Mouse (Mus musculus) megakaryocyte-erythroid progenitor cell, adult 5-6 weeks (primary cell): ENCODE measurements around the gene Stk16. TPM values are rescaled to one million over a fixed set of nuclear protein-coding genes. Genes with fewer than 3 reads are reported as not detected.

Experiments used
- ATAC-seq: replicated peaks from 2 replicates; pipeline ENCODE4 v1.8.0; 2016; ENCODE audit warnings: mild to moderate bottlenecking, inconsistent platforms; ENCODE audit not compliant: severe bottlenecking, poor library complexity, low FRiP score, low TSS enrichment
- total RNA-seq, 2 experiments: library from RNA; stranded (forward) in 1 of 2; stranded (reverse) in 1 of 2; fragments of 200-1000, 215-1000 nt in 1 of 2; fragments of >200 nt in 1 of 2; fragmentation: Nextera tagmentation in 1 of 2; gene quantifications; 2 replicates each; pipeline ENCODE4 v1.2.3; 2014 to 2017

Gene Stk16
- total RNA-seq (2014; fragmentation: Nextera tagmentation) (117 and 193 TPM in 2 replicates), total RNA-seq (2017) (88.3 and 103 TPM in 2 replicates)

DNA sequence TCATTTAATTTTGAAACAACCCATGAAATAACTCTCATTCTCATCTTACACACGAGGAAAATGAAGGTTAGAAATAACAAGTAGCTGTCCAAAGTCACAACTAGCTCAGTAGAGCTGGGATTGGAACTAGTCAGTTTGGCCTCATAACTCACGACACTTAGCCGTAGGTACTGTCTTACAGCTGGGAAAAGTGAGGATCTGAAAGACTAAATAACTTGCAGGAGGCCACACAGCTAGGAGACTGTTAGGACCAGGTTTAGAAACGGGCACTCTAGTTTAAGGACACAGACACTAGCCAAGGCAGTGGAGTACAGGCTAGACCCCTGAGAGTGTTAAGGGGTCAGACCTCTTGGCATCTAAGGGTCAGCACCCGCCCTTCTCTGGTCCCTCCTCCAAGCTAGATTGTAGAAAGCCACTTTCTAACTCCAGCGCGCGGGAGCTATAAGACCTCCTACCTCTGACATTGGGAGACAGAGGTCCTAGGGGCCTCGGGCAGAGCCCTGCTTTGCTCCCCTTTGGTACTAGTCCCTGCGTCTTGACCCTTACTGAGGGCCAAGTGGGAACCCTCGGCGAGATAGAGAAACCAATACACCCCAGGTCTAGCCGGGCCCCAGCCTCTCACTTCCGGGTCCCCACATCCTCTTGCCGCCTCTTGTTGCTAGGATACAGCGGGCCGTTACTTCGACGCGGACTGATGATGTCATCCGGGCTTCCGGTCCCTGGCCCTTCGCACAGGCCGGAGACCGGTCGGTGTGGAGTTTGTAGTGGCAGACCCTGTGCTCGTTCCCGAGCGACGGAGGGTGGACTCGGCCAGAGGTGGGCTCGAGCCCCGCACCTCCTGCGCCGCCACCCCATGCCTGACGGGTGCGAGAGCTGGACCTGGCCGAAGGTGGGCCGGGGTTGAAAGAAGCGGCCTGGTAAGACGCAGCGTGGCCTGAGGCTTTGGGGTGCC is at the start of gene Stk16, which contains the start of gene Glb1l:
Gene Stk16 (plus strand): TSS at position 703 of the 952 bp plus-strand sequence.
Gene Glb1l (minus strand): TSS at position 678 of the 952 bp plus-strand sequence.
- ATAC-seq = peak; percentile 81

DNA sequence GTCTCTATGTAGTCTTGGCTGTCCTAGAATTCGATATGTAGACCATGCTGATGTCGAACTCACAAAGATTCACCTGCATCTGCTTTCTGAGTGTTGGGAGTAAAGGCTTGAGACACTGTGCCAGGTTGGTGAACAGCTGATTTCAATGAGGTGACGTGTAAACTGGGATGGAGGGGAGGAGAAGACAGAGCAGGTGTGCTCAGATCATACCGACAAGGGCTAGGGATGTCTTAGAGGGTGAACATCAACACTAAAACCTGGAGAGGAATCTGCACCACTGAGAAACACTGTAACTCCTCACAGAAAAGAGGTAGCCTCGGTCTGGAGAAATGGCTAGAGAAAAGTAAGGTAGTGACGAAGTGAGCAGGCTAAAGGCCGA is 42.6 kb upstream of the Stk16 start:
- ATAC-seq = peak; percentile 20

DNA sequence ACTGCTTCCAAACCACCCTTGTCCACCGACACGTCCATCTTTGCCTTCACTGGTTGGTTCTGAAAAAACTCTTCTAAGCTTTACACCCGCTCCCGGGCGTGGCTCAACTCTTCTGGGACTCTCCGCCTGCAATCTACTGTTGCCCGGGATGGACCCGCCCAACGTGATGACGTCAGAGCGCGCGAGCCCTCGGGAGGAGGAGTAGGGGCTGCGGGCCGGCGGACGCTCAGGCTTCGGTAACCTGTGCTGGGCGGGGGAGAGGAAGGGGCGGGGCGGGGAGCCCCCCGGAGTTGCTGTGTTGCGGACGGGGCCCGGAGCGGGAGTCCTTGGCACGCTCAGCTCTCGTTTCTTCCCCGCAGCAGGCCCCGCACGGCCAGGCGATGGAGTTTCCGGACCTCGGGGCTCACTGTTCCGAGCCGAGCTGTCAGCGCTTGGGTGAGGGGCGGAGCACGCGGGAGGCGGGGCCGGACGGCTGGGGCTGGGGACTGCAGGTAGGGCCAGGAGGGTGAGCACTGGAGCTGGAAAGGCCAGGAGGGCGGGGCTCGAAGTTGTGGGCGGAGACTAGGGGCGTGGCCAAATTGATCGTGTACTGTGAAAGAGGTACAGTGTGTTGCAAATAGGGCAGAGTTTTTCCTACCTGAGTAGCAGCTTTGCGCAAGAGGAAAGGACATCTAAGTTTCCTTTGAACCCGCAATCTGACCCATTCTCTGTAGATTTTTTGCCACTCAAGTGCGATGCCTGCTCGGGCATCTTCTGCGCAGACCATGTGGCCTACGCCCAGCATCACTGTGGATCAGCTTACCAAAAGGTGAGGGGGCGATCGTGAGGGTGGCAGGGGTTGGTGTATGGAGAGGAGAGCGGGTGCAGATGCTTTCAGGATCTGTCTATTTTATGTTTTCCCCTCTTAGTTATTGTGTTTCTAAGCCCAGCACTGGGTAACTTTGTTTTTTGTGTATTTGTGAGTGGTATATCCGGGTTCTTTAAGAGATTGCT is 41.9 kb upstream of the Stk16 start, which contains the start of gene Zfand2b:
Gene Zfand2b (plus strand): TSS at position 175 of the 993 bp plus-strand sequence.
- peak; percentile 94 for ATAC-seq

DNA sequence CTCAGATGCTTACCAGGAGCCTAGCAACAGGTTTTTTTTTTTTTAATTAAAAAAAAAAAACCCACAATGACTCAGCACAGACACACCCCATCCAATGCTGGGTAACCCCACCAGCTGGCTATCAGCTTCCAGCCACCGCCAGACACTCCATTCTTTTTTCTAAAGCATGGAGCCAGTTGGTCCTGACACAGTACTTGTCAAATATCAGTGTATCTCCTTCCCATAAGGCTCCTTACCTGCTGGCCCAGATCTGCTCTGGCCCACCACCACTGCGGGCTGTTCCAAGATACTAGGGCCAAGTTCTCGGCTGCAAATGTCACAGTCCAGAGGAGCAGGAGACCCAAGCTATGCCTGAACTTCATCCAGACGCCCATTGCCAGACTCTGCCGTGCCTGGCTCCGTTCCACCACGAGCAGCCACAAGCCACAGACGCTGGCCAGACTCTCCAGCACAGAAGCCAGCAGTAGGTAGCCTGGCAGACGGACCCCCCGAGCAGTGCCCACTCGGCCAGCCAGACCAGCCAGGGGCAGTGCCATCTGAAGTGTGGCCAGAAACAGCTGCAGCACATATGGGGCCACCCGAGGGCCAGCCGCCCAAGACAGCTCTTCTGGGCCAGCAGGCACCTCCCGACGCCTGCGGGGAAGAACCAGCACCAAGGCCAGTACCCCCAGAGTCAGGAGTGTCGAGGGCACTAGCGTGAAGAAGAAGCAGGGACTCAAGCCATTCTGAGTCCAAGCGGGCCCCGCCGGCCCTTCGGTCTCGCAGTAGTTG is 31.1 kb upstream of the Stk16 start:
- peak; percentile 71 for ATAC-seq

DNA sequence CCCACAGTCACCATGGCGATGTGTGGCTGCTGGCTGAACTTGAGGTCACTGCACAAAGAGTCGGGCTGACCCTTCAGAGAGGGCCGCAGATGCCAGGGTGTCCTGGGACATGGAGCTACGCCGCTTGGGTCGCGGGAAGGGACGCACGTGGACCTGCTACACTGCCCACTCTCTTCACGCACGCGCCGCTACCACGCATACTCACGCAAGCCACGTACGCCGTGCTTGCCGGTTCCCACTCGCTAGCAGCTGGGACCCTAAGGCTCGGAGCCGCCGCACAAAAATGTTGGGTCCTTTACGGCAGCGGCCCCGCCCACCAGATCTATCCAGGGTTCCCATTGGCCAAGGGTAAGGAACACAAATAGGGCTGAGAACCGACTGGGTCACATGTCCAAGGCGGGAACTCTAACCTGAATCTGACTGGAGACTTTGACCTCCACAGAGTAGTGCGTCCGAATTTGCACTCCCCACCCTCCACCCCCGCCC is 30.5 kb upstream of the Stk16 start, which contains the start of gene Abcb6:
Gene Abcb6 (minus strand): TSS at position 288 of the 486 bp plus-strand sequence.
- peak; percentile 84 for ATAC-seq

DNA sequence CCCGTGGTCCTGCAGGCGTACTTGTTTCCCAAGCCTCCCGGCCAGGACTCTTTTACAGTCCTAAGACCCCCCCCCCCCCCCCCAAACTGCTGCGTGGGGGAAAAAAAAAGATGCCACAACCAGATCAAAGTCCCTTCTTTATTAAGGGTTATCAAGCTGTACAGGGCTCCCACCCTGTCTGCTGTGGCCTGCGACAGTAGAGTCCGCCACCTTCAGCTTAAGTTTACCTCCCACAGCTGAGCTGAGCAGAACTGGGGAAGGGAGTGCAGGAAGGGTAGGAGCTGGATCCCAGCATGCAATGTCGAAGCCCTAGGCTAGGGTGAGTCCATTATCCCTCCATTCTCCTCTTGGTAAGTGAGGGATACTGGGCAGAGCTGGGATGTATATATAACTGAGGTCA is 29.9 kb upstream of the Stk16 start:
- ATAC-seq = no peak

DNA sequence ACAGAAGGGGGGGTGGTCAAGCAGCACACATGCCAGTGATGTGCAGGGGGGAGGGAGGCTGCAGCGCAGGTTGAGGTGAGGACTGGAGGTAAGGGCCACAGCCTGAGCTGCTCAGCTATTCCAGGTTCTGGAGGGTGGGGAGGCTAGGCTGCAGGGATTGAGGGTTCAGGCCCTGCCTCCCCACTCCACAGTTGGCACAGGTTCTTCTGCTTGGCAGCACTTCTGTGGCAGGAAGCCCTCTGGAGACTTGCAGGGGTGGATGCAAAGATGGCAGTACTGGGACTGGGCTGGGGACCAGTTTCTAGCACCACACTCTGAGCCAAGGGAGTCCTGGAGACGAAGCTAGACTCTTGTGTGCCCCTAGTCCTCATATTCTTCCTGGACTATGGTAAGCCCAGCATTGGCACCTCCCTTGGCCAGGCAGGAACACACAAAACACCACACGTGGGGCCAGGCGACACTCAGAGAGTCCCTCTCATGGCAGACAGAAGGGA is 29.2 kb upstream of the Stk16 start:
- no peak for ATAC-seq

DNA sequence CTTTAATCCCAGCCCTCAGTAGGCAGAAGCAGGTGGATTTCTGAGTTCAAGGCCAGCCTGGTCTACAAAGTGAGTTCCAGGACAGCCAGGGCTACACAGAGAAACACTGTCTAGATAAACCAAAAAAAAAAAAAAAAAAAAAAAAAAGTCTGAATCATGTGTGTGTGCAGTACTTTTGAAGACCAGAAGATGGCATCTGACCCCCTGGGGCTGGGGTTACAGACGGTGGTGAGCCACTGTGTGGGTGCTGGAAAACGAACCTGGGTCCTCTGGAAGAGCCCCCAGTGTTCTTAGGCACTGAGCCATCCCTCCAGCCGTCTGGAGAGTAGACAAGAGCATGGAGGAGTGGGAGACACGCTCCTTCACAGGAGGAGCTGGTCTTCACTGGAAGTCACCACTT is 28.5 kb upstream of the Stk16 start:
- no peak for ATAC-seq

DNA sequence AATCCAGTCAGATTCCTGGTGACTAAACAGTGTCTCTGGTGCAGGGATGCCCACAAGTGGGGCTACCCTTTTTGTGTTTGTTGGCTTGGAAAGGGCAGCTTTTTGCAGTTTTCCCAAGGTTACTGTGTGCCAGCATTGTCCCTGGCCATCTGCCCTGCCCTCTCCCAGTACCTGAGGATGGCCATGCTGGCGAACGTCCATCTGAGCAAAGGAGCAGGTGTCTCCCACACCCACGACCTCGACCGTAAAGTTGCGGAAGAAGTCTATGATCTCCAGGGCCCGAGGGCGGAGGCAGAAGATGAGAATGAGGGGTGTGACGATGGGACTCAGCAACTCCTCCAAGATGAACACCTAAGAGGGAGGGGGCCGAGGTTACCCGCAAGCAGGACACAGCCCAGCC is 25.1 kb upstream of the Stk16 start:
- no peak for ATAC-seq

DNA sequence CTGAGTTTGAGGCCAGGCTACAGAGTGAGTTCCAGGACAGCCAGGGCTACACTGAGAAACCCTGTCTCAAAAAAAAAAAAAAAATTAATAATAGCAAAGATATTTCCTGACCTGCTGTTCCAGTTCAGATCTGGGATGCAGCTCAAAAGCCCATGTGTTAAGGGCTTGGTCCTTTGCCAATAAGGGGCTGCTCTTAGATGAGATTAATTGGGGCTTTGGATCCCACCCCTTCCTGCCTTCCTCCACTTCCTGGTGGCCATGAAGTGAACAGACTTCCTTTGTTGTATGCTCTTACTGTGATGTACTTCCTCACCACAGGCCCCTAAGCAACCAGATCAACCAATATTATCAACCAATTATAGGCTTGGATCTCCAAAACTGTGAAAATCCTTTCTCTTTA is 23.5 kb upstream of the Stk16 start:
- ATAC-seq = no peak

DNA sequence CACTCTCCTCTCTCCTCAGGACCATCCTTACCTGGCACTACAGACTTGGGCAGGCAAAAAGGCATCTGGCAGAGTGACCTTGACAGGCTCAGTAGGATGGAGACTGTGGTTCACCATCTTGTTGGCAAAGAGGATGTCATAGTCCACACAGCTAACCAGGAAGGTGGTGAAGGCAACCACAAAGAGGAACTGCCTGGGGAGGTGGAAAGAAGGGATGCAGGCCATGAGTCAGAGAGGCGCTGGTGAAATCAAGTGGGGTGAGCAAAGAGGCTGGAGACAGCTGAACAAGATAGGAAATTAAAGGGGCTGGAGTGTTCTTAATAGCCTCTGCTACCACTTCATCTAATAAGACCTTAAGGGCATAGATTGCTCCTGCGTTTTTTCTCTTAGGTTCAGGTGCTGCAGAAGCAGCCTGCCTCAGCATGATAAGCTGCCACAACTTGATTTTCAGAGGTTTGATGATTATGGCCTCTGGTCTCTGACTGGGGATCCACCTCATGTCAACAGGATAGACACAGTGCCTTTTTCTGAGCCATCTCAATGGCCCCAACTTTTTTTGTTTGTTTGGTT is 22.6 kb upstream of the Stk16 start:
- ATAC-seq = no peak

DNA sequence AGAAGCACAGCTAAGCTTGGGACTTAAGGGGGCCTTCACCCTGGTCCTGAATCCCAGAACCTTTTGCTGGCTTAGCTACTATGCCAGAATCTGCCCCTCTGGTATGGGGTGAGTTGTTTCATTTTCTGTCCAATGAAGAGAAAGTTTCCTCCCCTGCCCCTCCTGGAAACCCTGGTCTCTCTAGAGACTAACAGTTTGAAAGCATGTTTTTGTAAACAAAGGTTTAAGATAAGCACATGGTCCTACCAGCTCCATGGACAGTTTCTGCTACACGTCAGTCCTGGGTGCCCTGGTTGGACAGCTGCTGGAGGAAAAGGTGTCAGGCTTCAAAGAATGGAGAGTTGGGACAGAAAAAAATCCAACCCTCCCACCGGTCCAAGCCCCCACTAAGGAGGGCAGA is 20.1 kb upstream of the Stk16 start:
- peak; percentile 58 for ATAC-seq

DNA sequence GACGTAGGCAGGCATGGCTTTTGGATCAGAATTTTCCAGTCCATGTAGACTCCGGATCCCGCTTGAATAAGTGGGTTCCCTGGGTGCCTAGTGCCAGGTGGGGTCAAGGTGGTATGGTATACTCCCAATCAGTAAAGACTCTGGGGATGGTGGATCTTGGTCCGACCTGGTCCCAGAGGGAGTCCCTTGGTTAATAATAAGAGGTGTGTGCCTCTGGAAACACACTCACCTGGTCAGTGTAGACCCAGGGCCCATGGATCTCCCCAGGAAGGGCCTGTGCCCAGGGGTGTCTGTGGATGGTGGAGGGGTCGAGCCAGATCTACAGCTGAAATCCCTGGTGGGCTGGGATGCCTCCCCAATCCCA is 19.4 kb upstream of the Stk16 start:
- ATAC-seq = no peak

DNA sequence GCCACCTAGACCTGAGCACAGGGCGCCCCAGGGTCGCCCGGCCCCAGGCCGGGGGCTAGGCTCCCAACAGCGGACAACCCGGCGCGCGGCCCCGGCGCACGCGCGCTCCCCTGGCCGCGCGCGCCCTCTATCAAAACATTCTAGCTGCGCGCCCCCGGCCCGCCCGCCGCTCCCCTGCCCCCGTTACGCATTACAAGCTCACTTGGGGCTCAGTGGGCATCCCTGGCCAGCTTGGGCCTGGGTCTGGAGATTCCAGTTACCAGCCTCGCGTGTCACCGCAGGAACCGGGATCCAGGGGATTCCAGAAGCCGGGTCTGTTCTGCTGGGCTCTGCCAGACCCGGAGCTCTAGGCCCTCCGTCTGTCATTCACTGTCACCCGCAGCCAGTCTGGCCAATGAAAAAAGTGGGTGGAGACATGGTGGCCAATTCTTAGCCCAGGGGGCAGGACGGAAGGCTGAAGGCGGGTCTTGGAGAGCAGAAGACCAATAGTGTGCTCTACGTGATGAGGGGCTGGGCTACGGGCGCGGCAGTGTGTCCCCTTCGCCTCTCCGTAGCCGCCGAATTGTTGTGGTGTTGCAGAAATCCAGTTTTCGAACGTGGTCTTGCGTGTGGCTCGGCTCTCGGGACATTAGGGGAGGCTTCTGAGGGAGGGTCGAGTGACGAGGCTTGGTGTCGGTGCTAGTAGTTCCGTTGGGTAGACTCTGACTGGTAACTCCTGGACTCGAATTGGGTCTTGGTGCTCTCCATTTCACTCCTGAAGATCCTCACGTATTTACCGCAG is 18.8 kb upstream of the Stk16 start, which contains the start of the genes Ankzf1 and Atg9a:
Gene Ankzf1 (plus strand): TSS at position 530 of the 781 bp plus-strand sequence.
Gene Atg9a (minus strand): TSS at position 575 of the 781 bp plus-strand sequence.
- peak; percentile 98 for ATAC-seq

DNA sequence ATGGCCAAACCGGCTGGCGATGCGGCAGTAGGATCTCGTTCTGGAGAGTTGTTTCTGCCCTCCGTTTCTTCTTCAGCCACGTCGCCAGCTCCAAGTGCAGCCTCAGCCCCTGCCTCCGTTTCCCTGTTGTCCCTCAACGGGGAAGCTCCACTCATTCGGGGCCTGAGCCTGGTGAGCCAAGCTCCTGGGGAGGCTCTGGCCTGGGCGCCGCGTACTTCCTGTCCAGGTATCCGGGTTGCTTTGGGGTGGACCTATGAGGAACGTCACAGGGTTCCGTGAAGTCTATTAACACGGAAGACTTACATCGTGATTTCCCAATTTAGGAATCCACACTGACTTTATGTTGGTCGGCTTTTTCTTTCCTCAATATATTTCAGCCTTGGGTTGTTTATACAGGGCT is 18.2 kb upstream of the Stk16 start:
- peak; percentile 27; the same call in 1 of the 2 replicates for ATAC-seq

DNA sequence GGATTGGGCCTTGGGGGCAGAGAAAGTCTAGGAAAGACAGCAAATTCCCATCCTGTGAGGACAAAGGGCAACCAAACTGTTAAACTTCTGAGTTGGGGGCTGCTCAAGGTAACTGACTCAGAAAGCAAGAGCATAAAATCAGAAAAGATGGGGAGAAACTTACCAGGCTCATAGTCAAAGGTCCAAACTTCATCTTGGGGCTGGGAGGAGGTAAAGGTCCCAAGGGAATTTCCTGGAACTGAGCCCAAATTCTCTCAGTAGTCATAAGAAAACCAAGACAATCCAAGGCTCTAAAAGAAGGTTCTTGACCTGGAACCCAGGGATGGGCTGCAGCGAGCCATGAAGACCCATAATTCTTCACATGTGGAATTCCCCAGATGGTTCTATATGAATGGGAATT is 9.4 kb upstream of the Stk16 start:
- ATAC-seq = no peak

DNA sequence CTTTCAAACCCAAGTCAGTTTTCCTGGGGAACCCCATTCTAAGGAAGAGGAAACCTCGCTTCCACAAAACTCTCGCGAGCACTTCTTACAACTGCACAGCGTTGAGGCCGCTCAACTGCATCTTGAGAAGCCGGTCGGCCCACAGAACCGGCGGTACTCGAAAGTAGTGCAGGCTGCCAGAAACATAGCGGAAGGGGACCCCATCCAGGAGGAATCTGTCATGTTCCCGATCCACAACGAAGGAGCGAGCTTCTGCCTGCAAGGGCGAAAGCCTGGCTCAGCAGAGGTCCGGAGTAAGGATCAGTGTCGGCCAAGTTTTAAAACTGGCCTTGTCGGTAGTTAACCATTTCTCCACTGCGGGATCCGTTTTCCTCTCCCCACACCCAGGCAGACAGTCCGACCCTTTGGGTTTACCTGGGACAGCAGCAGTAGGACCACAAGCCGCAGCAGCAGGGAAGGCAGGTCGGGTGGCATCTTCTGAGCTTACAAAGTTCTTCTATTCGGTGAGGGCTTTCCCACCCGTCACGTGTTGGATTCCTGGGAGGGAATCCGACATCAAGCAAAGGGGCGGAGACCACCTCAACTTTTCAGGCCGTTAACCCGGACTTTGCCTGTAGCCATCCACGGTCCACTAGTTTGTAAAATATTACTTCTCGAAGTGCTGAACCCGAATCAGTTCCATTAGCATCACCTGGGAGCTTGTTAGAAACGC is 1.5 kb upstream of the Stk16 start:
- ATAC-seq = peak; percentile 48
